22 mouse cellular contexts compared by ENCODE assay signal in genomic region chr5:76163828-76164390, GRCm38 (mm10).
"Had no signal": no experiment of that assay in that cellular context is flagged by ENCODE, and none has a peak within 500 bp of the region (broad histone marks: within the 10 kb centered on the region; RNA-seq: fewer than 3 reads in every experiment).

No protein-coding gene starts in this region.

- ATAC-seq: liver, postnatal 0 days; midbrain, embryonic 15.5 days had no signal

- H3K4me1 ChIP-seq: limb, embryonic 12.5 days; limb, embryonic 15.5 days; midbrain, embryonic 12.5 days; midbrain, embryonic 15.5 days; neural tube, embryonic 12.5 days; neural tube, embryonic 15.5 days had no signal

- H3K9me3 ChIP-seq: limb, embryonic 12.5 days; limb, embryonic 15.5 days; midbrain, embryonic 12.5 days; midbrain, embryonic 15.5 days; neural tube, embryonic 12.5 days; neural tube, embryonic 15.5 days had no signal

- DNase-seq: kidney, adult 11 months; kidney, adult 9 months; kidney, postnatal 14 days; kidney, postnatal 4 days; left cerebral cortex, postnatal 4 days; liver, postnatal 0 days; lung, postnatal 10 days; right cerebral cortex, adult 18-20 months; right cerebral cortex, postnatal 14 days; right cerebral cortex, postnatal 4 days; thymus, adult 18-20 months; thymus, postnatal 36 days had no signal

- H3K9ac ChIP-seq: limb, embryonic 12.5 days; limb, embryonic 15.5 days; liver, embryonic 14.5 days; liver, postnatal 0 days; midbrain, embryonic 12.5 days; midbrain, embryonic 15.5 days; neural tube, embryonic 12.5 days; neural tube, embryonic 15.5 days had no signal

- H3K27me3 ChIP-seq: limb, embryonic 12.5 days; limb, embryonic 15.5 days; midbrain, embryonic 12.5 days; midbrain, embryonic 15.5 days; neural tube, embryonic 12.5 days; neural tube, embryonic 15.5 days had no signal

- H3K36me3 ChIP-seq: limb, embryonic 12.5 days; limb, embryonic 15.5 days; midbrain, embryonic 12.5 days; midbrain, embryonic 15.5 days; neural tube, embryonic 12.5 days; neural tube, embryonic 15.5 days had no signal

- H3K27ac ChIP-seq: limb, embryonic 12.5 days; limb, embryonic 15.5 days; liver, embryonic 14.5 days; macrophage; midbrain, embryonic 12.5 days; midbrain, embryonic 15.5 days; neural tube, embryonic 12.5 days; neural tube, embryonic 15.5 days; stomach, postnatal 0 days had no signal

- H3K4me3 ChIP-seq: limb, embryonic 12.5 days; limb, embryonic 15.5 days; midbrain, embryonic 12.5 days; midbrain, embryonic 15.5 days; neural tube, embryonic 12.5 days; neural tube, embryonic 15.5 days had no signal

- H3K4me2 ChIP-seq: limb, embryonic 12.5 days; limb, embryonic 15.5 days; liver, embryonic 11.5 days; midbrain, embryonic 12.5 days; midbrain, embryonic 15.5 days; neural tube, embryonic 12.5 days; neural tube, embryonic 15.5 days had no signal
